Mouse (Mus musculus) left cerebral cortex, adult 2 months (tissue): Measurements from ENCODE around the gene Cxcl9. TPM values are rescaled to one million over a fixed set of nuclear protein-coding genes. Genes with fewer than 3 reads are reported as not detected.

Experiments
- DNase-seq, 2 experiments: peaks; one replicate each; pipeline ENCODE4 v3.0.0; 2021 to 2022; ENCODE audit warnings: low spot score in 2 of 2, mixed read lengths in 1 of 2; ENCODE audit errors: extremely low spot score in 1 of 2
- H3K27ac ChIP-seq: fragments of 200-600 bp; 2 replicates; pipeline ENCODE4 v1.8.1; 2022
- H3K4me3 ChIP-seq: fragments of 200-600 bp; 2 replicates; pipeline ENCODE4 v1.8.1; 2022
- CTCF ChIP-seq: fragments of 200-600 bp; IDR thresholded peaks from 2 replicates; pipeline ENCODE4 v1.8.1; 2022; ENCODE audit warnings: antibody characterized with exemption, mild to moderate bottlenecking, moderate library complexity
- intact Hi-C: fragments of 180-260 bp; cut with DNase I; formaldehyde crosslinking; loops from one replicate; pipeline ENCODE4 v1.15.1; 2025
- long read RNA-seq, 2 experiments: library from polyadenylated mRNA; stranded (forward); transcript quantifications; one replicate each; pipeline ENCODE4 v2.0.0; 2021; ENCODE audit warnings: borderline mapping rate in 2 of 2
- total RNA-seq, 2 experiments: library from RNA; stranded (reverse); gene quantifications; 2 replicates each; pipeline ENCODE4 v1.2.3; 2021

Cxcl9 gene
- not detected for total RNA-seq
- long read RNA-seq, experiment 1: 0 reads
- long read RNA-seq, experiment 2: 0 reads

DNA sequence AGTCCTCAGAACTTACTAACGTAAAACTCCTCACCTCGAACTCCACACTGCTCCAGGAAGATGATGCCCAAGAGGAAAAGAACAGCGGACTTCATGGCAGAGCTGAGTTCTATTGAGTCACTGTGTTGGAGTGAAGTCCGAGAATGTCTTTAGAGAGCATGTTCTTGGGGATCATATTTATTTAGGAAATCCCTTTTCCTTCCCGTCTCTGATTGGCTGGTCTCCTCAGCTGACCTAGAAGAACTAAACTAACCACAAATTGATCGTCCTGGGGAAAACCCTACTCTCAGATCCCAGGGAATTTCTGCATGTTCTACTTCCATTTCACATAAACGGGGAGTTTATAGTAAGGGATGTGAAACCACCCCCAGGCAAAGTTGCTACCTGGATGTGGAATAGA, at the start of gene Cxcl9:
Gene Cxcl9, minus strand, starts transcription at position 151 of the 400 bp plus-strand sequence.
- DNase-seq: no peak
- TF ChIP-seq CTCF: no peak
- intact Hi-C loops: no loop called here
- no peak within 1 kb of the TSS for H3K4me3 ChIP-seq
- H3K27ac ChIP-seq: no peak within 1 kb of the TSS

DNA sequence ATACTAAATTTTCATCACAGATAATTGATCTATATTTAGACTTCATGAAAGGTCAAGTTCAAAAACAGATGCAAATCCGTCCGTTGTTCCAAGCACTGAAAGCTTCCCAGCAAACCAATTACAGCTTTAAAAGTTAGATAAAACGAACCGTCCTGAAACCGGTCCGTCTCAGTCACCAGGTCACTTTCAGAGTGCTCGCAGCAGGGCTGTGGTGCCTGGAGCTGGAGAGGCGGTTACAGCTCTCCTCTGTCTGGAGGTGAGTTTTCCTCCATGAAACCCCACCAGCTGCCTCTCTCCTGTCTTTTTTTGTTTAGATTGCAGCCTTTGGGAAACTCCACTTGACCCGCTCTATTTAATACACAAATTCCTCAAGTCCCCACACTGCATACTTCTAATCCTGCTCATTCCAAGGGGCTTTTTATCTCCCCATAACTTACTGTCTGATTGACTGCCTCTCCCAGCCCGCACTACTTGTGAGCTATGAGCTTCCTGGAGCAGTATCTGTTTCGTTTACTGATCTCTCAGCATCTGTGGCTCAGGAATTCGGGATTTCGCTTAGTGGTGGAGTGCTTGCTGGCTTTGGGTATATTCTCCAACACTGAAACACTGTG, 49.0 kb upstream of the Cxcl9 start:
- intact Hi-C loops: no loop called here
- H3K4me3 ChIP-seq: no peak overlapping the region
- TF ChIP-seq CTCF: no peak

DNA sequence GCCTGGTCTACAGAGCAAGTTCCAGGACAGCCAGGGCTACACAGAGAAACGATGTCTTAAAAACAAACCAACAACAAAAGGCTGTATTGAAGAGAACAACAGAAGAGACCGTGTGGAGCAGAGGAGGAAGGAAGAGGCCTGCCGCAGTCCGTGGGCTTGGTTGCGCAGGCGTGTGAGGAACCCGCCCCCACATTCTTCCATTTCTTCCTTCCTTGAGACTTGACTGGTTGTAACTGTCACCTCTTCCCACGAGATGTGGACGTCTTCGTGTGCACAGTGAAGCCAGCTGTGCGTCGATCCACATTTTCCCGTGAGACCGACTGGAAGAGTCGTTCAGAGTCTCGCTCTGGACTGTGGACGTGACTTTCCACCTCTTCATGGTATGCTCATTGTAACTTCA, 47.5 kb upstream of the Cxcl9 start:
- intact Hi-C loops: no loop called here
- TF ChIP-seq CTCF: no peak
- no peak for DNase-seq
- Histone ChIP-seq H3K4me3 (no peak overlapping the region), H3K27ac (no peak overlapping the region)

More for the DNA sequence above, 49.0 kb upstream of the Cxcl9 start:
- DNase-seq: no peak
- no peak overlapping the region for H3K27ac ChIP-seq

DNA sequence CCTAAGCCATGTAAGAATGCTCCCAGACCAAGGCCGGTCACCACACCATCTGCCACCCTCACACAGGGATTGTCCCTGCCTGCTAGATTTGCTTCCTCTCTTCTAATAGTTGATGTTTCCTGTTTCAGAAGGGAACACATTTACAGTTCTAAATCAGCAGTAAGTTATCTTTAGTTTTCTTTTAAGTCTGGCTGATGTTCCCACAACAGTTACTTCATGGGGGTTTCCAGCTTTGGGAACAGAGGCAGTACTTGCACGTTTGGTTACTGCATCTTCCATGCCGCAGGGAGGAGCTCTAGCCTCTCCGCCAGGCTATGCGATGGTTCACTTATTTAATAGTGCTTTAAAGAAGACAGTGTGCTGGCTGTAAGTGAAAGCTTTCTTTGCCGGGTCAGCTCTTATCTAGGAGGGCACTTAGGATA, 46.9 kb upstream of the Cxcl9 start:
- no peak for DNase-seq
- intact Hi-C loops: no loop called here
- Histone ChIP-seq H3K4me3 (no peak overlapping the region), H3K27ac (no peak overlapping the region)
- TF ChIP-seq CTCF: no peak

DNA sequence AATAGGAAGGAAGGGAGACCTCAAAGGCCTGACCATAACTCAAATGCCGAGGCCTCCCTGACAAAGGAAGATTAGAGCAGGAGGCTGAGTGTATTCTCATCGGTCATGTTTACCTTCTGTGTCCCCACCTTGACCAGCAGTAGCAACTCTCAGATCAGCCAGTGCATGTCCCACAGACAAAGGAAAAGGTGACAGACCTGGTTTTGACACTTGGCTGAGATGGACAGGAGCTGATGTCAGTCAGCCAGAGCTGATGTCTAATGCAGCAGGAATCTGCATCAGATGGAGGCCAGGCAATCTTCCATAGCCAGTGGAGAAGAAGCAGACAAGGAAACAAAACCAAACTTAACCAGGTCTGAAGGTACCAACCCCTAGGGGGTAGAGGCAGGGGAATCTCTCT, 44.7 kb upstream of the Cxcl9 start:
- no peak for DNase-seq
- Histone ChIP-seq H3K4me3 (no peak overlapping the region), H3K27ac (no peak overlapping the region)
- TF ChIP-seq CTCF: no peak
- intact Hi-C loops: no loop called here

DNA sequence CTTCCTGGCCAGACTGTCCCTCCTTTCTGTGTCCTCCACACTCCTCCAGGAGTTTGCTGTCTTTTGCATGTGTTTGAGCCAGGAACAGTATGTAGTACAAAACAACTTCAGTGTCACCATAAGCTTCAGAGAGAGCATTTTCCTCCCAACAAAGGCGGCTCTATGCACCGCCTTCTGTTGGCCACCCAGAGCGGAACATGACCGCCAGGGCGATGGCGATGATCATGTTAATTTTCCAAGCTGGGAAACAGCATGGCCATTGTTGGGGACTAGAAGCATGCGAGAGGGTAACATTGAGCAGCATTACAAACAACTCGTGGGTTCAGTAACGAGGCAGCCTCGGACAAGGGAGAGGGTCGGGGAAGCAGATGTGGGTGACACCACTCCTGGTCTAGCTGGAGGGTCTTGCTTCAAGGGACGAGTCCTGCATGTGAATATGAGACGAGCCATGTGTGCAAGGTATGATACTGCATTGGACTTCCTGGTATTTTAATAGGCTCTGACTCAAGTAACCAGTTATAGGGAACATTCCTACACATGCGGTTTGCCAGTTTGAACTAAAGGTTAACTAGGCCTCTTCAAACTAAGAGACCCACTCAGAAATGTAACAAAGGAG, 43.6 kb upstream of the Cxcl9 start:
- TF ChIP-seq CTCF: no peak

DNA sequence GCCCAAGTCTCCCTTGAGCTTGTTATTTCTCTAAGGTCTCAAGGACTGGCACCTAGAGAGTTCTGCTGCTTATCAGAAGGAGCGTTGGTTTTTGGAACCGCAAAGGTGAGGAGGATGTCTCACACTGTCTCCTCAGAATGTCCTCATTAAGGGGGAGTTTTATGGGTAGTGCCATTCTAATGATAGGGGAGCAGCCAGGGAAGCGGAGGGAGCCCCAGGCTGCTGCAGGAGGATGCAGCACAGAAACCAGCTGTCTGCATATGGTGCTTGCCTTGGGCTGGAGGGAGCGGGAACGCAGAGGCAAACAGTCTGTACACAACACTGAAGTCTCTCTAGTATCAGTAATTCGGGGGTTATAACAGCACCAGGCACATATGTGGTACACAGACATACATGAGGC, 43.0 kb upstream of the Cxcl9 start:
- intact Hi-C loops: no loop called here
- no peak overlapping the region for H3K4me3 ChIP-seq
- DNase-seq: no peak
- no peak for TF ChIP-seq CTCF
- no peak overlapping the region for H3K27ac ChIP-seq

More for the DNA sequence above, 43.6 kb upstream of the Cxcl9 start:
- Histone ChIP-seq H3K4me3 (no peak overlapping the region), H3K27ac (no peak overlapping the region)
- DNase-seq: no peak
- intact Hi-C loops: no loop called here

DNA sequence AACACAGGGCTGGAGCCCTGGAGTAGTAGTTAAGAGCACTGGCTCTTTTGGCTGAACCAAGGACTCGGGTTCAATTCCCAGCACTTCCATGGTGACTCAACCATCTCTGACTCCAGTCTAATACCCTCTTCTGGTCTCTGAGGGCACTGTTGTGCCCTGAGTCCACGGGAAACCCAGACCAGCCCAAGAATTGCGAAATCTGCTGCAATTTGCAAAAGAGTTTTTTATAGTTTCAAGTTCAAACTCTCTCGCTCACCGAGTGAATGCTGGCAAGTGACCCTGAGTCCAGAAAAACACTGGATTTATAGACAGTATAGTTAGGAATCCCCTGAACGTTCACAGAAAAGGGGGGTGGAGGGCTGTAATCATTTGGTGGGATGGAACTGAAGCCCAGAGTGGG, 42.5 kb upstream of the Cxcl9 start:
- intact Hi-C loops: no loop called here
- no peak for DNase-seq
- no peak overlapping the region for H3K27ac ChIP-seq
- no peak for TF ChIP-seq CTCF
- H3K4me3 ChIP-seq: no peak overlapping the region

DNA sequence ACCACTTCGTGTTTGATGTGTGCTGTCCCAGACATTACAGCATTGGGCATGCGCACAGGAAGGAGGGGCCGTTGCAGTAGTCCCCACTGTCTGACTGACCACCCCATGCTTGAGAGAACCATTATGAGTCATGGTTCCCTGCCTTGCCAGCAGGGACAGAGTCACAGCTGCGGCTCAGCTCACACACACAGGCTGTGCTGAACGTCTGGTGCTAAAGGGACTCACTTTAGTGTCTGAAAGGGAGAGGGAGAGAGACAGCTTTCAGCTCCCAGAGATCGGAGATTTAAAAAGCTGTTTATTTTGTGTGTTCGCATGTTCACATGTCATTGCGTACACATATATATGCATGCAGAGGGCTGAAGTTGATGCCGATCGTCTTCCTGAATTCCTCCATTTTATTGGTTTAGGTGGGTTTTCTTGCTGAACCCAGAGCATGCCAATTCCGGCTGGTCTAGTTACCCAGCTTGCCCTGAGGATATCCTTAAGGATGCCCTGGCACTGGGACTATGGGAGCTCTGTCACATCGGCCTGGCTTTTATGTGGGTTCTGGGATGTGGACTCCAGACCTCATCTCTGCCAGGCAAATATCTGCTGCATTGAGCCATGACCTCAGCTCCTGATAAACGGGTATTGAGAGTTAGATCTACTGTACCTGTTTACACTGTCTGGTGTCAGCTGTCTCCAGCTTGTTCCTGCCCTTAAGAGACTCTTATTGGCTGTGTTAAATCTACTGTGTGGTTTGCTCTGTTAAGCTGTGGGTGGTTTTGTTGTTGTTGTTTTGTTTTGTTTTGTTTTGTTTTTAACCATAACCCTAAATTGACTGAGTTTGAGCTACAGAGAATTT, 41.5 kb upstream of the Cxcl9 start:
- no peak; the same call in 1 of the 2 replicates for TF ChIP-seq CTCF
- H3K4me3 ChIP-seq: 0 out of 2 replicates have a peak overlapping the region, but pooled peaks have one; percentile 16
- H3K27ac ChIP-seq: peak overlapping the region; percentile 20
- intact Hi-C loops: no loop called here
- peak; percentile 24 to 38 for DNase-seq

DNA sequence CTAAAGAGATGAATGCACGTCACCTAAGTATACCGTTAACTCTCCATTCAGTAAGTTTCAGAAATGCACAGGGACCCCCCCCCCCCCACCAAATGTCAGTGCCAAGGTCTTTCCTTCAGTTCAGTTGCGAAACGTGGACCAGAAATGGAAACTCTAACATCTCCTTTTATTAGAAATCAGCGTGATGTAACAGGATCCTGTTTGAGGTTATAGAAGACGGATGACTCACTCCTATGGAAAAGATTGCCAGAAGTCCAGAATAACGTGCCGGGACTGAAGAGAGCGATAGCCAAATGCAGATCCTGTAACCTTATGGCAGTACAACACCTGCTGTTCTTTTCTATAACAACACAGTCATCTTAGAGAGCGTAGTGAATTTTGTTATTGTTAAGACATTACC, 40.5 kb upstream of the Cxcl9 start:
- H3K4me3 ChIP-seq: no peak overlapping the region
- no peak for DNase-seq
- intact Hi-C loops: no loop called here
- TF ChIP-seq CTCF: no peak
- H3K27ac ChIP-seq: no peak overlapping the region

DNA sequence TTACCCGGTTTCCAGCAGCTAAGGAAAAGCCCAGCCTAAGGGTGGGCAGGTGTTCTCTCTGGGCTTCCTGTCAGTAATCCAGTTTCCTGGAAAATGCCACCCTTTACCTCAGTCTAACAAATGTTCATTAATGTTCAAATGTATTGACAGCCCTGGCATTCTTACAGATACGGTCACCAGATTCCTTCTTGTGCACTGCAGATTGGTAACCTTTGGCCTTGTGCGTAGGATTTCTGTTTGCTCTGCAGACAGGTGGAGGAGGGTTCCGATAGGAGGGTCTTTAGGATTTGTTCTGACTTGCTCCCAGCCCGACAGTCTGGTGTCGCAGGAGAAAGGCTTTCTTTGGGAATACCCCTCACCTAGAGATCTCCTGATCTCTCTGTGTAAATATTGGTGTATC, 38.7 kb upstream of the Cxcl9 start:
- no peak overlapping the region for H3K27ac ChIP-seq
- intact Hi-C loops: no loop called here
- DNase-seq: no peak
- TF ChIP-seq CTCF: no peak
- no peak overlapping the region for H3K4me3 ChIP-seq

DNA sequence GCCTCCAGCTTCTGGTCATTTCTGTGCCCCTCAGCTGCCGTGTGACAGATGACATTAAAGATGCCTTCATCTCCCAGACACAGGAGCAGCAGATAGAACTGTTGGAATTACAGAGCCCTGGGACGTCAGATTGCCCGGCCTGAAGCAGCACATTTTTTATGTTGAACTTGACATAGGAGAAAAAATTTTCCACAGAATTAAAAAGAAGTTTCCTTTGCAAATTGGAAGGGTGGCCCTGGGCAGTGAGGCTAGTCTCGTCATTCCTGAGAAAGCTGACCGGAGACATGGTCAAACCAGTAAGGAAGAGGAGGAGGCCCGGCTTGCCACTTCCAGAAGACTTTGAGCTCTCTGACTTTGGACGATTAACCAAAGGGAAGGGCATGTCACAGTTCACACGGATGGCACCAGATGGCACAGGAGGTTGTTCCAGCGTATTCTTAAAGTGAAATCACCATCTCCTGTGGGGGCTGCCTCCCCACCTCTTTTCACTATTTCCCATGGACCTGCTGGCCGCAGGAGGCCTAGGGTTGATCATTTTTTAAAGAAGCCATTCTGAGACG, 37.3 kb upstream of the Cxcl9 start:
- intact Hi-C loops: no loop called here
- TF ChIP-seq CTCF: no peak
- DNase-seq: no peak
- H3K4me3 ChIP-seq: no peak overlapping the region
- no peak overlapping the region for H3K27ac ChIP-seq
